Mouse (Mus musculus): ENCODE data around the gene Rnpep.

GRCm38 (mm10) chr1:135259128-135259436, 24.8 kb downstream of the Rnpep start:
- TF ChIP-seq CTCF (IDR thresholded peaks at IDR 0.05; ENCODE audit: low read depth) (peak; percentile 92), EP300 (IDR thresholded peaks at IDR 0.05; ENCODE audit: low read depth) (no peak)

Measured in liver, postnatal 0 days (tissue).